Mouse (Mus musculus) NIH3T3 (cell line): ENCODE results near the gene Ppm1h.
"Not testable (repeated sequence)": the region's sequence is repeated elsewhere in the genome, so short reads cannot be mapped to it uniquely, and the experiment has no call there.

Experiments
- DNase-seq: peaks from one replicate; pipeline ENCODE4 v3.0.0-alpha.2; 2012; ENCODE audit warnings: low read depth

The Ppm1h gene

DNA sequence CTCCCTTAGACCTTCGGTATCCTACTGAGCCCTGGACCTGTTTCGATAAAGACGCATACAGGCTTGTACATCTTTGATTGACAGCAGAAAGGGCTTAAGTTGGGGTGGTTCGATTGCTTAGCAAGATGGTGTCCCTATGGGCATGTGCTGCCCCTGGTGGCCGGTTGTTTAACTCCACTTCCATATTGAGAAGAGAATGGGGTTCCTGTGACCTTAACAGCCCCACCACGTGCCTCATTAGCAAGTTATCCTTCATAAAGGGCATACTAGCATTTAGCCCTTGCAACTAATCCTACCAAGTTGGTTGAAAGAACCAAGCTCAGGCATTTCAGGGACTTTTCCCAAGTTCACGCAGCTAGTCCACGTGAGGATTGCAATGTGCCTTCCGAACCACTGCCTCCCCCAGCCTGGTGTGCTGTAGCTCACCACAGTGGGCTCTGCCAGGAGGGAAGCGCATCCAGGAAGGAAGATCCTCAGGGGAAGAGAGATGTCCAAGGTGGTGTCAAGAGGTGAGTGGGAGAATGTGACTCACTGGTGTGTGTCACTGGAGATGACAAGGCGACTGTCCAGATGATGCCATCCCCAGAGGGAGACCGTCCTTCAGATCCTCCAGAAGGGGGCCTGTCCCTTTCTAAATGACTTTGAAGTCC is 216.7 kb downstream of the Ppm1h start:
- DNase-seq, result peak; percentile 82

DNA sequence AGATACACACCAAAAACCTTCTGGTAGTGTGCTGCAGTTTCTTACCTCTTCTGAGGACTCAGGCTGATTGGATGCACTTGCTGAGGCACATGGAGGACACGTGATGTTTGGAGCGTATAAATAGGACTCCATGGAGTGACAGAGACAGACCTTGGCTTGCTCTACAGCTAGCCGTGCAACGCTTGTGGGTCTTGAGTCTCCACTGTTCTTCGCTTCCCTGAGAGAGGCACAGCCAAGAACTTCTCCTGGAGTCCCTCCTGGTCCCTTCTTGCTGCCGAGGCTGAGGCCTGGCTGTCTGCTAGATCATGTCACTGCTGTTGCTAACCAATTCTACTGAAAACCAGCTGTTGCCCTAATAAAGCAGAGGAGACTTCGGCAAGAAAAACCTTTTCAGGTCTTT is 221.4 kb downstream of the Ppm1h start:
- no peak for DNase-seq

DNA sequence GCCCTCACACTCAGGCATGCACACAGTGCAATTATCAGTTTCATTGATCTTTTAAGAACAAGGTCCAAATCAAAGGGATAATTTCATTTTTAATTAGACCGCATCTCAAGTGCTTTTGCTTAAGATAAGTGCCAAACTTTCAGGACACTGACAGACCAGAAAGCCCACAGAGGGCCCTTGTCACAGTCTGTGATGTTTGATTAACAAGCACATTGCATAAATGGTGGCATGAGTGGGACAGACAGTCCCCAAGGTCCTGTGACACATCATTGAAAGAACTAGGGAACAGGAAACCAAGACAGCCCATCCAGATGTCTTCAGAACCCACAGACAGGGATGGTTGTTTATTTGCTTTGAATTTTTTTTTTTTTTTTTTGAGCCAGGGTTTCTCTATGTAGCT is 221.9 kb downstream of the Ppm1h start:
- no peak for DNase-seq

DNA sequence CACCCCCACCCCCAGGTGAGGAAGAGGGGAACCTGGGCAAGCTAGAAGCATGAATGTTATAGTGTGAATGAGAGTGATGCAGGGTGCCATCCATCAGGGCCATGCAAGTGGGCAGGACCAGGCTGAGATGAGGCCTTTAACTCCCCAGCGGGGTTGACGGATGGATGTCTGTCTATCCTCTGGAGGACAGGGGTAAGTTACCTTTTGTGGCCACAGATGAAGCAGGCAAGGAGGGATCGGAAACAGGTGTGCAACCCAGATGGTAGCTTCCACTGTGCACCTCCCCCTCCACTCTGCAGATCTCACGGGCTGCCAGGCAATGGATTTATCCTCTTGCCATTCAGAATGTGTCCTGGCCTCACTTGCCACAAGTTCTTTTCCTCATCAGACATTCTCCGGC is 222.8 kb downstream of the Ppm1h start:
- no peak for DNase-seq

DNA sequence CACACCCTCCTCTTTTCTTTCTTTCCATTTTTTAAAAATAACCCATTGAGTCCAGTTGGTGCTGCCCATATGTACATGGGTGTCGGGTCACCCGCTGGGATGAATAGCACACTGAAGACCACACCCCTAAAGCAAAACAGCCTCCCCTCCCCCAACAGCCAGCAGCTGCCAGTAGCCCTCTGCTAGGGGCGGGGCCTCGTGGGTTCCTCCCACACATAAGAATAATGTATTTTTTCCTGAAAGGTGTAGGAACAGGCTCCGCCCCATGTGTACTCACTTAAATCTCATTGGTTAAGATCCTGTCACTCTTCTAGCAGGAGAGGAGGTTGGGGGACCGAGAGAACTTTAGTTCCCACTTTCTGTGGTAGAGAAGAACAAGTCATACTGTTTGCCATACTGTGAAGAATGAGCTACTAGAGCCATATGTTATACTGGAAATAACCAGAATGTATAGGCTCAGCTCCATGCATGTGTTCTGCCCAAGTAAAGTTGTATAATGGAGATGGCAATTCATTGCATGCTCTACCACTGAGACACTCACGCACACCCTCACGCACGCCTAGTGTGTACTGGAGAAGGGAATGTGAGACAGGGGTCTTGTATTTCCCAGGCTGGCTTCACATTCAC is 231.0 kb downstream of the Ppm1h start:
- no peak for DNase-seq

DNA sequence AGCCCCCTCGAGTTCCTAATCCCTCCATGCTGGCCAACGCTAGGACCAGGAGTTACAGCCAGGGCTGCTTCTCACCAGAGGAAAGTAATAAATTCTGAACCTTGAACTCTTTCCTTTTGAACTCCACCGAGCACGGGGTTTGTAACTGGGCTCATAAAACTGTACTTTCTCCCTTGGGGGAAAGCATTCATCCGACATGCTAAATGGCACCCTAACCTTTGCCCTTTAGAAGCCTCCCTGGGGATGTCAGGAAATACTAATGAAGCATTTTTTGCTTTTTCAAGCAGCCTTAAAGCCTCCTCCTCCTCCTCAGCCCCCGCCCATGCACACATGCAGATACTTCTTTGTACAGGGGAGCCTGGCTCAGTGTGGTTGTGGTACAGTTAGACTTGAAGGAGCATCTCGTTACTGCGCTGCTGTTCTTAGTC is 232.2 kb downstream of the Ppm1h start:
- DNase-seq, result peak; percentile 77

DNA sequence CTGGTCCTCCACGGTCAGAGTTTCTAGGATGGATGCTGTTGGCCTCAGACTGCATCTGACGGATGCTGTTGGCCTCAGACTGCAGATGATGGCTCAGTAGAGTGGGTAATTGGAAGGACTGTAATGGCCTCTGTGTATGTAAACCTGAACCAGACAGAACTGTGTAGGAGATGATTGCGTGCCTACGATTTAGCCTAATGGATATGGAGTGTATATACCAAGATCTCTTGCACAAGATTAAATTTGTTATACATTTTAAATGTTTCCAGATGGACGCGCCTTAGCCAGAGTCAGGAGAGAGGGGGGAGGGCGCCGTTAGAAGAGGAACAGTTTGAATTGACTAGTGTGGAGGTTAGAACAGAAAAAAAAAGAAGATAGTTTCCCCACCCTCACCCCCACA is 233.1 kb downstream of the Ppm1h start:
- DNase-seq, result peak; percentile 97

DNA sequence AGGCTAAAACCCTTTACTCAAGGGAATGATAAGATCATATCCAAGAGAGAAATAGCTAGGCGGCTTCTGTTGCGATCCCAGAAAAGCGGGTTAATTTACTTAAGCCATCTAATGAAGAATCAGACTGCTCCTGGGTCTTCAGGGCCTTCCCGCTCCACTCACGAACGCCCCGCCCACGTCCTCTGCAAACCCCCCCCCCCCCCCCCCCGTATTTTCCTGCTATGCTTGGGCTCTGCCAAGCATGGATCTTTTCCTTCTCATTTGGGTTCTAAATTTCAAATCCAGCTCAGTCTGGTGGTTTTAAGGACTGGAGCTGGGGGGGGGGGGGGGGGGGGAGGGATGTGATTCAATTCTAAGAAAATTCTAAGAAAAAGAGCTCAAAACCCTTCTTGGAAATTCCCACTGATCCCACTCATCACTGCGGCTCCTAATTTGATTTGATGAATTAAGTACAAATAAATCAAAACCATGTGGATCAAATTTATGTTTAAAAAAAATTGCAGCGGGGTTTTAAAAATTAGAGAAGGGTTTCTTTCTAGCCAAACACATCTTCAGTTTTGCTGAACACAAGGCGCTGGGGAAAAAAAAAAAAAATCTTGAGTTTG is 233.6 kb downstream of the Ppm1h start:
- DNase-seq, result peak; percentile 87

DNA sequence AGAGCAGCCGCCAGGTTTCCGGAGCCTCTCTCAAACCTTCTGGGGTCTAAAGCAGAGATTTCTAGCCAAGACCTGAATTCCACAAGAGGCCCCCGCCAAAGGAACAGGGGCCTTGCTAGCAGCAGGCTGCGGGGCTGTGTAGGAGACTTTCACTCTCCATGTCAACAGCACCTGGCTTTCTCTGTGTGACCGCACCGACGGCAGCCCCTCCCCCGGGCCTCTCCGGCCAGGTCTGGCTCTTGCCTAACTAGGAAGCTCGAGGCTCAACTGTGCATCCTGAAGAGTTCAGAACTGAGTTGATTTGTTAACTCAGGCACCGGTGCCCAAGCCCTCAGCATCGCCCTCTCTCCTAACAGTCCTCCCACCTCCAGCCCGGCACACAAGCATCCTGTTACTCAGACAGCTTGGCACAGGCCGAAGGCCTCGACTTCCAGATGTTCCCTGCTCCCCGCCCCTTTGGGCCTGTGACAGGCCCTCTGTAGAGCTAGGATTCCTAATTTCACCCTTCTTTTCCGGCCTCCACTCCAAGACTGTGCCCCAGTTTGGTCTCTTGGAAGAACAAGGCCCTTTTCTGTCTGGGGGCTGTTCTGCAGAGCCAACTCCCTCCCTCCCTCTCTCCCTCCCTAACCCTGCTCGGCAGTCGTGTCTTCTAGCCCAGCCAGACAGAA is 234.3 kb downstream of the Ppm1h start:
- DNase-seq, result peak; percentile 97

DNA sequence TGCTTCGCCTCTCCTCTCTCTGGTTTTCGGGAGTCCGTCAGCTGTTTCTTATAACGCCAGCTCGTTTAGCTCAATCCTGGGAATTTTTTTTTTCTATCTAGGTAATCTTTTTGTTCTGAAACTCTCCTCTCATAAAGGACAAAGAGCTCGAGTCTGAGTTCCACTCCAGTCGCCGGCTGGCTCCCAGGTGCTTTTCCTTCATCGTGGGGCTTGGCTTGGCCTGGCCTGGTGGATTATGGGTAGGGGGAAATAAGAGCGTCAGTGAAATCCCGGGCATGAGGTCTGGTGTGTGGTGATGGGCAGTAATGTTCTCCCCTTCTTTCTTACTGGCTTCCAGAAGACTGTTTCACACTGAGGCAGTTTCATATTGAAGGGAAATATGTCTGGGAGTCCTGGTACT is 234.8 kb downstream of the Ppm1h start:
- DNase-seq, result no peak

DNA sequence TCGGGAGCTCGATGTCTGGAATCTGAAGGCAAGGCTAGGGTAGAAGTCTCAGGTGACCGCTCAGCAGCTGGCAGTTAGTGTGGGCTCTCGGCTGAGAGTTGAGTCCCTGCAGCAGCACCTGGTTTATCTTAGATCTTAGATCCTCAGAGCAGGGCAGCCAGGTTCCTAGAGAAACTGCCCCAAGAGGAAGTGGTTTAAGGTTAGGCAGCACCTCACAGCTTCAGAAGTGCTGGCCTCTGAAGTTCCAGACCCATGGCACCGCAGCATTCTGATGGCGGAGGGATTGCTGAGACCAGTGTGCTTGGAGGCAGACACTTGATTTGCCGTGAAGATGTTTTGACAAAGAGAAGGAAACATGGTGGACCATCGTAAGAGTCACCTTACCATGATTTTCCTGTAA is 237.3 kb downstream of the Ppm1h start:
- DNase-seq, result no peak

DNA sequence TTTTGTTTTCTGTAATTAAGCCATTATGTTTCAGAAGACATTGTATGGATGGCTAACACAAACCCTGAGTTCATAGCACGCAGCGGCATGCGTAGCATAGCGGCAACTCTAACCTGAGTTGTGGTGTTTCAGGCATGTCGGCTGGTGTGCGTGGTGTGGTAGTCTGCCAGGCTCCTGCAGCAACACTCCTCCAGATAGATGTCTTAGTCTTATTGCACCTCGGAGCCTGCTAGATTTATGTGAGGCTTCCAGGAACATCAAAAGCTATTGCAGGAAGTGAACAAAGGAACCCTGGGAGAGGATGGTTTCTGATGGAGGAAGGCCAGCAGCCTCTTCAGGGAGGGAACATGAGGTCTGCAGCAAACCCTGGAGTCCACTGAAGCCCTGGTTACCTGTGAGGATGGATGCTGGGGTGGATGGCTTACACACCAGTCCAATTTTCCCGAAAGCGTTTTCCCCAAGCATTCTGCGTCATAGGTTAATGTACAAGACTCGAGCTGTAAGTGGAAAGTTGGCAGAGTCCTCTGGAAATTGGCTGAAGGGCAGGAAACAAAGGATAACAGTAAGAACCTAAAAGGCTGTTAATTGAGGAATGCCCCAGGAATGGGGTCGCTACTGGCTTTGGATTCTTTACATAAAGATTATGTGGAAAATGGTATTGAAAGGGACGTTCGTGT is 239.2 kb downstream of the Ppm1h start:
- no peak for DNase-seq

DNA sequence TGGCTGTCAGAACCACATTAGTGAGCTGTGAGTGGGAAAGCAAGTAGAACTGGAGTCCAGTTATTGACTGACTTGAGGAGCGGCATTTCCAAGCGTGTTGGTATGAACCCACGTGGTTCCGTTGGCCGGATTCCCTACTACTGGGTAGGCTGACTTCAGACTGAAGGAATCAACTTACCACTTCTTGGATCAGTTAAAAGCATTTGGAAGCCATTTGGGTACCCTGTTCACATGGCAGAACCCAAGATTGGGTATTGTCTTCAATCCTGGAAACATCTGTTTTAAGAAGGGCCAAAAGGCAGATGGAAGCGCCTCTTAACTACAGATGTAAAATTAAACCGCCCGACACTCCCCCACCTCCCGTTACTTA is 239.7 kb downstream of the Ppm1h start:
- DNase-seq, result no peak

DNA sequence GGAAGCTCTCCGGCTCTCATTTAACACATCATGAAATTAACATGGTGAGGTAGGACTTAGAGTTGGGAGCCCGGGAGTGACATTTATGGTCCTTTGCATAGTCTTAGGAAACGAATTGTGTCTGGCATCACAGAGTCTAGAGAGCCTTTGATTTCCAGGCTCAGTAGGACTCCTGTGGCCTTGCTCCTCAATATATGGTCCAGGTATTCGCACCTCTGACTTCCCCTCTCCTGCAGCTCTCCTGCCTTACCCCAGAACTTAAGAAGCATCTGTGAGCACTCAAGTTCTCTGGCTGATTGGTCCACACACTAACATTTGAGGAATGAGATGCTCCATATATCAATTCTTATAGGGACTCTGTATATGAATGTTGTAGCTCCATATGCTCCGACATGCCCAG is 240.2 kb downstream of the Ppm1h start:
- DNase-seq, result no peak

DNA sequence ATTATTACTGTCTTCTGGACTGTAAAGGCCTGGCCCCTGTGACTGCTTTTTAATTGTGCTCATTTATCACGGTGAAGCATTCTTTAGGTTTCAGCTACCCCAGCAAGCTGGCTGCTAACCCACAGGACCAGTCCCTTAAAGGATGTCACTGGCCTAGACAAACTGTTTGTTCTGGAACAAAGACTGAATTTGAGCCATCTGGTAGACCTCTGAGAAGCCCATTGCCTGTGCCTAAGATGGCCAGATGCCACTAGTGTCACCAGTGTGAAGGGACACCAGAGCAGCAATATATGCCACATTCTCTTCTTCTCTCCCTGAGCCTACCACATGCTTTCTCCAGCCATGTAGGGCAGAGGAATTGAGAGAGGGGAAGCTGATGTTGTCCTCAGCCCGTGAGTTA is 240.9 kb downstream of the Ppm1h start:
- no peak for DNase-seq

DNA sequence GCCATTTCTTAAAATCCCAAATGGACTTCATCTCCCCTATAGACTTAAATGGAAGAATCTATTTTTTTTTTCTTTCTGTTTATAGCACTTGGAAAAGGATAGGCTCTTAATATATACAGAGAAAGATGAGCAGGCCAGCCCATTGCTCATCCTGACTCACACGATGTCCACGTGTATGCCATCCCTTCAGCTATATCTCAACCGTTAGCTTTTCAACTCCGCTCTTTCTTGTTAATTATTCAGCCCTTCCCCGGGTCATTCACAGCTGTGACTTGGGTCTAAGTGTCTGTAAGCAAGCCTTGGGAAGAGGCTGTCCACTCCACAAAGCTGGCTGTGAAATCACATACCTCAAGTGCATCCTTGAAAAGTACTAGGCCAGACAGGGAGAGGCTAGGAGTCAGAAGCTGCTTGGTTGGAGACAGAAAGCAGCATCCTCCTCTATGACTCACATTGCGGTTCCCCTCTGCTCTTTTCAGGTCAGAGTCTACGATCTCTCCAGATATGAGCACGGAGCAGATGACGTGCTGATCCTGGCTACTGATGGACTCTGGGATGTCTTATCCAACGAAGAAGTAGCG is 241.7 kb downstream of the Ppm1h start:
- peak; percentile 60 for DNase-seq

DNA sequence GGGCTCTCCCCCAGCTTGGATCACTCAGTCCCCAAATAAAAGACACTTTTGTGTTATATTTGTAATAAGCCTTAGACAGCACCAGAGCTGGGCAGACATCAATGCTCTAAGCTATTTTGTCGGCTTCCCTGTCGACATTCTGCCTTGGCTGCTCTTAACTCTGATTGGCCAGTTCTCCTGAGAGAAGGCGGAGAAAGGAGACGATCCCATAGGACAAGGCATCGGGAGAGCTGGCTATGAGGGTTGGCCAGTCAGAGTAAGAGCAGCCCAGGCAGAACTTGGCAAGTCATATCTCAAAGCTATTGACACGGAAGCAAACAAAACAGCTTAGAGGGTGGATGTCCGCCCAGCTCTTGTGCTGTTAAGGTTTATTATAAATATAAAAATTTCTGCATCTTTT is 243.7 kb downstream of the Ppm1h start:
- DNase-seq, result no peak

DNA sequence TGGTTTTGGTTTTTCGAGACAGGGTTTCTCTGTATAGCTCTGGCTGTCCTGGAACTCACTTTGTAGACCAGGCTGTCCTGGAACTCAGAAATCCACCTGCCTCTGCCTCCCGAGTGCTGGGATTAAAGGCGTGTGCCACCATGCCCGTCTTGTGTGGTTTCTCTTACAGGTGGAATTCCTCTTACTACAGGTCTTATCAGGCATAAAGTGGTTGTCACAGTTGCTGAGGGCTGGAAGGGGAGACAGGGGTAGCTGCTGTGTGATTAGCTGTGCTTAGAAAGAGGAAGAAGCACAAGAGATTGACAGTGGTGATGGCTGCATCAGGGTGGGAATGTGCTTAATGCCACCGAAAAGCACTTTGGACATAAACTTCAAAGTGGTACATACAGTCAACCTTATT is 246.0 kb downstream of the Ppm1h start:
- not testable (repeated sequence) for DNase-seq

DNA sequence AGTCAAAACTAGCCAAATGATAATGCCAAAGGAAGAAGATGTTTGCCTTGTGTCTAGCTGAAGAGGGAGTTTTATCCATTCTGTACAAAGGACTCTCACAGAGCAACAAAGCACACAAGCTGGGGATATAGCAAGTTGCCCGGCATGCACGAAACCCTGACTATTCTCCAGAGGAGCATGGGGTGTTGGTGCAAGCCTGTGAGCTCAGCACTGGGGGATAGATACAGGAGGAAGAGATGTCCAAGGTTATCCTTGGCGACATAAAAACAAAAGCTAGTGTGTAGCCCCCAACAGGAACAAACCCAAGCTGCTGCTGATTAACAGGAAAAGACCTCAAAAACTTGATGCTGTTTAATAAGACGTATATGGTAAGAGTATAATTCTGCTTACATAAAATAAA is 247.7 kb downstream of the Ppm1h start:
- DNase-seq, result no peak

DNA sequence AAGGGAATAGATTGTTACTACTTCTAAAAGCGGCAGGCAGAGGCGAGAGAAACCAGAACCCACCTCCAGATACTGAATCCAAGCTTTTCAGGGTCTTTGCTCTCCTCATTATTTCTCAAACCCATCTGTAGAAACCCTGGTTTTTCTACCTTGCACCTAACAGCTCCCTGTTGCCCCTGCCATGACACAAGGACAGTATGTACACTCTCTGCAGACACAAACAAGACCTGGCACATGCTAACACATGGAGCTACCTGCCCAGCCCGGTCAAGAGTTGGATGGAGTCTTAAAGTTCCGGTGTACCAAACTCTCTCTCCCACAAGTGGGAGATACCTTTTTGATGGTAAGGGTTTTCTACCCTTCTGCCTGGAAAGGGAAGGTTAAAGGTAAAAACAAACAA is 252.0 kb downstream of the Ppm1h start:
- no peak for DNase-seq

DNA sequence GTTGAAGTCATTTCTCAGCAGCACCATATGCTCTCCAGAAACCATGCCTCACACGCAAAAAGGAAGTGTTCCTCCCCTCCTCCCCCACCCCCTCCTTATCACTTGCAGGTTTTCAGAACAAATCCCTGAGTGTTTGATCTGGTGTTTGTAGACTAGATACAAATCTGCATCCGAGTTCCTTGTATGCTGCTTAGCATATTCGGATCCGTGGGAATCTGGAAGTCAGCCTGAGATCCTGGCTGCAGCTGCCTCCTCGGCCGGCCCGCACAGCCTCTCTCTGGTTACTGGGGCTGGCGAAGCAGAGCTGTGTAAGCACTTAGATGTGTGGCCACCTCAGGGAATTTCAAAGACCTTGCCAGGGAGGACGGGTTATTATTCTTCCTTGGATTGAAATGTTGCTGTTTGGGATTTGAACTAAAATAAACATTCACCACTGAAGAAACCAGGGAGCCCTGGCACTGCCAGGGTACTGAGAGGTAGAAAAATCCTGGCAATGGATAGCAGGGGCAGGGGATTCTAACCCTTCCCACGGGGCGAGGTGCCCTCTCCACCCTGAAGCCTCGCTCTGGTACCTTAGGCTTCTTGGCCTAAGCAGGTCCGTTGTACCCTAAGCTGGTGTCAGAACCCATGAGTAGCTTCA is 252.8 kb downstream of the Ppm1h start:
- peak; percentile 63 for DNase-seq
